Mouse (Mus musculus): Measurements from ENCODE around the gene P4ha2. TPM values are rescaled to one million over a fixed set of nuclear protein-coding genes. Genes with fewer than 3 reads are reported as not detected.
A peak's percentile ranks its signal among the peaks of the same experiment; 100 is the strongest.

P4ha2 gene
- polyA plus RNA-seq (2016; fragmentation: Nextera tagmentation; extraction: Ambion mirVana): 25.0 and 25.2 TPM in 2 replicates

- WGBS: 54% methylated on average over 10 of the region's 10 CpGs
- peak within 1 kb of the TSS; percentile 83 for H3K27ac ChIP-seq (replicated peaks)
- peaks cover 42% of the 10 kb centered on the region for H3K27me3 ChIP-seq (ENCODE audit: low read depth, poor library complexity, severe bottlenecking)
- H3K4me1 ChIP-seq: peaks cover 25% of the 10 kb centered on the region
- no peaks in the 10 kb centered on the region for H3K36me3 ChIP-seq
- peak within 1 kb of the TSS; percentile 75 for H3K4me3 ChIP-seq
- no peak for DNase-seq (ENCODE audit: low spot score)
- no peaks in the 10 kb centered on the region for H3K9me3 ChIP-seq (replicated peaks)
Measured at GRCm38 (mm10) chr11:54100045-54100691, at the start of gene P4ha2. Gene P4ha2, plus strand, starts transcription at chr11:54100095.

- no peaks in the 10 kb centered on the region for H3K36me3 ChIP-seq
- no peaks in the 10 kb centered on the region for H3K4me1 ChIP-seq
- DNase-seq (ENCODE audit: low spot score): no peak
- no peaks in the 10 kb centered on the region for H3K9me3 ChIP-seq (replicated peaks)
- WGBS: 79% methylated on average over 2 of the region's 2 CpGs
- no peak overlapping the region for H3K27ac ChIP-seq (replicated peaks)
- H3K27me3 ChIP-seq (ENCODE audit: low read depth, poor library complexity, severe bottlenecking): no peaks in the 10 kb centered on the region
- no peak overlapping the region for H3K4me3 ChIP-seq
Measured at GRCm38 (mm10) chr11:54050205-54050604, 49.7 kb upstream of the P4ha2 start.

- no peak overlapping the region for H3K4me3 ChIP-seq
- WGBS: 86% methylated on average over 7 of the region's 7 CpGs
Measured at GRCm38 (mm10) chr11:54051161-54051560, 48.7 kb upstream of the P4ha2 start.

GRCm38 (mm10) chr11:54052128-54052527, 47.8 kb upstream of the P4ha2 start:
- Histone ChIP-seq H3K4me3 (no peak overlapping the region), H3K27me3 (ENCODE audit: low read depth, poor library complexity, severe bottlenecking) (no peaks in the 10 kb centered on the region), H3K9me3 (replicated peaks) (no peaks in the 10 kb centered on the region), H3K27ac (replicated peaks) (no peak overlapping the region), H3K4me1 (peaks cover 18% of the 10 kb centered on the region), H3K36me3 (0 out of 2 replicates have a peak, but pooled peaks cover 2% of the 10 kb centered on the region)
- 94% methylated on average over 5 of the region's 5 CpGs for WGBS
- DNase-seq (ENCODE audit: low spot score): no peak

More at GRCm38 (mm10) chr11:54051161-54051560, 48.7 kb upstream of the P4ha2 start:
- Histone ChIP-seq H3K27ac (replicated peaks) (no peak overlapping the region), H3K27me3 (ENCODE audit: low read depth, poor library complexity, severe bottlenecking) (no peaks in the 10 kb centered on the region), H3K4me1 (peaks cover 8% of the 10 kb centered on the region), H3K9me3 (replicated peaks) (no peaks in the 10 kb centered on the region), H3K36me3 (0 out of 2 replicates have a peak, but pooled peaks cover 2% of the 10 kb centered on the region)
- DNase-seq (ENCODE audit: low spot score): no peak

- 94% methylated on average over 7 of the region's 7 CpGs for WGBS
Measured at GRCm38 (mm10) chr11:54053090-54053489, 46.8 kb upstream of the P4ha2 start.

GRCm38 (mm10) chr11:54054257-54054656, 45.6 kb upstream of the P4ha2 start:
- Histone ChIP-seq H3K36me3 (0 out of 2 replicates have a peak, but pooled peaks cover 2% of the 10 kb centered on the region), H3K27me3 (ENCODE audit: low read depth, poor library complexity, severe bottlenecking) (no peaks in the 10 kb centered on the region), H3K4me1 (peaks cover 39% of the 10 kb centered on the region), H3K4me3 (no peak overlapping the region), H3K9me3 (replicated peaks) (no peaks in the 10 kb centered on the region), H3K27ac (replicated peaks) (no peak overlapping the region)
- no peak for DNase-seq (ENCODE audit: low spot score)
- 45% methylated on average over 6 of the region's 6 CpGs for WGBS

More at GRCm38 (mm10) chr11:54053090-54053489, 46.8 kb upstream of the P4ha2 start:
- Histone ChIP-seq H3K4me1 (peaks cover 27% of the 10 kb centered on the region), H3K36me3 (0 out of 2 replicates have a peak, but pooled peaks cover 2% of the 10 kb centered on the region), H3K27ac (replicated peaks) (no peak overlapping the region), H3K9me3 (replicated peaks) (no peaks in the 10 kb centered on the region), H3K4me3 (no peak overlapping the region), H3K27me3 (ENCODE audit: low read depth, poor library complexity, severe bottlenecking) (no peaks in the 10 kb centered on the region)
- no peak for DNase-seq (ENCODE audit: low spot score)

GRCm38 (mm10) chr11:54056132-54056531, 43.8 kb upstream of the P4ha2 start:
- H3K36me3 ChIP-seq: 0 out of 2 replicates have a peak, but pooled peaks cover 2% of the 10 kb centered on the region
- H3K27me3 ChIP-seq (ENCODE audit: low read depth, poor library complexity, severe bottlenecking): no peaks in the 10 kb centered on the region
- H3K9me3 ChIP-seq (replicated peaks): no peaks in the 10 kb centered on the region
- H3K4me3 ChIP-seq: no peak overlapping the region
- peak; percentile 71 for DNase-seq (ENCODE audit: low spot score)
- H3K27ac ChIP-seq (replicated peaks): peak overlapping the region; percentile 66
- 21% methylated on average over 8 of the region's 8 CpGs for WGBS
- peaks cover 54% of the 10 kb centered on the region for H3K4me1 ChIP-seq

- no peak overlapping the region for H3K4me3 ChIP-seq
- WGBS: 17% methylated on average over 2 of the region's 2 CpGs
- H3K9me3 ChIP-seq (replicated peaks): no peaks in the 10 kb centered on the region
- peaks cover 55% of the 10 kb centered on the region for H3K4me1 ChIP-seq
- peak; percentile 44 for DNase-seq (ENCODE audit: low spot score)
- no peaks in the 10 kb centered on the region for H3K27me3 ChIP-seq (ENCODE audit: low read depth, poor library complexity, severe bottlenecking)
- H3K36me3 ChIP-seq: 0 out of 2 replicates have a peak, but pooled peaks cover 2% of the 10 kb centered on the region
- peak overlapping the region; percentile 78 for H3K27ac ChIP-seq (replicated peaks)
Measured at GRCm38 (mm10) chr11:54057428-54057827, 42.5 kb upstream of the P4ha2 start.

- Histone ChIP-seq H3K27ac (replicated peaks) (peak overlapping the region; percentile 78), H3K4me1 (peaks cover 60% of the 10 kb centered on the region), H3K27me3 (ENCODE audit: low read depth, poor library complexity, severe bottlenecking) (no peaks in the 10 kb centered on the region), H3K9me3 (replicated peaks) (no peaks in the 10 kb centered on the region), H3K4me3 (no peak overlapping the region), H3K36me3 (0 out of 2 replicates have a peak, but pooled peaks cover 2% of the 10 kb centered on the region)
- 31% methylated on average over 10 of the region's 10 CpGs for WGBS
- no peak for DNase-seq (ENCODE audit: low spot score)
Measured at GRCm38 (mm10) chr11:54058056-54058617, 41.8 kb upstream of the P4ha2 start.

GRCm38 (mm10) chr11:54058643-54059042, 41.3 kb upstream of the P4ha2 start:
- Histone ChIP-seq H3K27me3 (ENCODE audit: low read depth, poor library complexity, severe bottlenecking) (no peaks in the 10 kb centered on the region), H3K36me3 (0 out of 2 replicates have a peak, but pooled peaks cover 2% of the 10 kb centered on the region), H3K9me3 (replicated peaks) (no peaks in the 10 kb centered on the region), H3K4me1 (peaks cover 60% of the 10 kb centered on the region), H3K27ac (replicated peaks) (peak overlapping the region; percentile 78), H3K4me3 (no peak overlapping the region)
- WGBS: 11% methylated on average over 6 of the region's 6 CpGs
- peak; percentile 26 for DNase-seq (ENCODE audit: low spot score)

- no peak for DNase-seq (ENCODE audit: low spot score)
- Histone ChIP-seq H3K4me3 (no peak overlapping the region), H3K27ac (replicated peaks) (peak overlapping the region; percentile 78), H3K36me3 (0 out of 2 replicates have a peak, but pooled peaks cover 2% of the 10 kb centered on the region), H3K27me3 (ENCODE audit: low read depth, poor library complexity, severe bottlenecking) (no peaks in the 10 kb centered on the region), H3K4me1 (peaks cover 60% of the 10 kb centered on the region), H3K9me3 (replicated peaks) (no peaks in the 10 kb centered on the region)
- 26% methylated on average over 1 of the region's 1 CpGs for WGBS
Measured at GRCm38 (mm10) chr11:54059526-54059925, 40.4 kb upstream of the P4ha2 start.

- H3K27ac ChIP-seq (replicated peaks): peak overlapping the region; percentile 53
- 0 out of 2 replicates have a peak, but pooled peaks cover 2% of the 10 kb centered on the region for H3K36me3 ChIP-seq
- no peak for DNase-seq (ENCODE audit: low spot score)
Measured at GRCm38 (mm10) chr11:54060316-54060715, 39.6 kb upstream of the P4ha2 start.

More at GRCm38 (mm10) chr11:54060316-54060715, 39.6 kb upstream of the P4ha2 start:
- Histone ChIP-seq H3K9me3 (replicated peaks) (no peaks in the 10 kb centered on the region), H3K27me3 (ENCODE audit: low read depth, poor library complexity, severe bottlenecking) (no peaks in the 10 kb centered on the region), H3K4me1 (peaks cover 60% of the 10 kb centered on the region), H3K4me3 (no peak overlapping the region)
- 58% methylated on average over 9 of the region's 9 CpGs for WGBS
